Mouse (Mus musculus) urinary bladder, postnatal 10 days (tissue): ENCODE data around the gene Adgra3.

Source experiments
- DNase-seq: peaks from one replicate; pipeline ENCODE4 v3.0.0; 2022; ENCODE audit warnings: low spot score

Adgra3 gene

DNA sequence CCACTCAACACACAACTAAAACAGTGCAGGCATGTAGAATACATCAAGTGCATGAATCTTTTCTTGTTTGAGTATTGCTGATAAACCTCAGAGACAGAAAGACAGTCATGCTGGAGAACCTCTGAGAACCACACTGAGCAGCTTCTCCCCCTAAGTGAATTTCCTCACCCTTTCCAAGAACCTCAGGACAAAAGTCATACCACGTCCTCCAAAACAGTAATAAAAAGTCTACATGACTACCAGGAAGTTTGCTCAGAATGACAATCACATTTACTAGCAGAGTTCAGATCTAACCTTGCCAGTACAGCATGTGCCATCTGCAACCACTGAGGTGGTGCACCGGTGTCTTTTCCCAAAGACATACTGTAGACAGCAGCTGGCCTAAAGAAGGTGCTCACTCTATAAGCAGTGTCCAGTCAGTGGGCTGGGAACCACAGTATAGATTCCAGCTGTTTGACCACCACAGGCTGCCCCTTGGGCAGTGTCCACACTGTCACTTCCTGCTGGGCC, 27.0 kb downstream of the Adgra3 start:
- no peak for DNase-seq

DNA sequence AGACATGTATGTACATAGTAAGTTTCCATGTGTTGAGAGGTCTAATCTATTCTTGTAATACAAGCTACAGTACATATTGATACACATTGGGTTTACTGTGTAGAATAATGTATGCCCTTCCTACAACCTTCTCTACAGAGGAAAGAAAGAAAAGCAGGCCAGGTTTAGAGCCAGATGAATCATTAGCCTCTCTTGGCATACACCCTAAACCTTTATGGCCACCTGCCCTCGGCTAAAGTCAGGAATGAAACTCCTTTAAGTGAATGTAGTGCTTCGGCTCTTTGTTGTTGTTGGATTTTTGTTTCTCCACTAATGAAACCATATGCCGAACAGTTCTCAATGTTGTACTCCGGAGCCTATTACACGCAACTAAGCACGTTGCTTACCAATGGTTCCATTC, 27.5 kb downstream of the Adgra3 start:
- no peak for DNase-seq

DNA sequence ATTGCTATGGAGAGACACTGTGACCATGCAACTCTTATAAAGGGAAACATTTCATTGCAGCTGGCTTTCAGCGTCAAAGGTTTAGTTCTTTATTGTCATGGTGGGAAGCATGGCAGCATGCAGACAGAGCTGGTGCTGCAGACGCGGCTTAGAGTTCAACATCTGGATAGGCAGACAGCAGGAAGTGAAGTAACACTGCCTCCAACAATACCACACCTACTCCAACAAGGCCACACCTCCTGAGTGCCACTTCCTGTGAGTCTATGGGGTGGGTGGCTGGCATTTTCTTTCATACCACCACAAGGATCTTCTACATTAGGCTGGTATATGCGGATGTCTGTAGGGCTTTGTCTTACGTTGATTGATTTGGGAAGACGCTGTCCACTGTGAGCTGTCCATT, 29.1 kb downstream of the Adgra3 start:
- no peak for DNase-seq

DNA sequence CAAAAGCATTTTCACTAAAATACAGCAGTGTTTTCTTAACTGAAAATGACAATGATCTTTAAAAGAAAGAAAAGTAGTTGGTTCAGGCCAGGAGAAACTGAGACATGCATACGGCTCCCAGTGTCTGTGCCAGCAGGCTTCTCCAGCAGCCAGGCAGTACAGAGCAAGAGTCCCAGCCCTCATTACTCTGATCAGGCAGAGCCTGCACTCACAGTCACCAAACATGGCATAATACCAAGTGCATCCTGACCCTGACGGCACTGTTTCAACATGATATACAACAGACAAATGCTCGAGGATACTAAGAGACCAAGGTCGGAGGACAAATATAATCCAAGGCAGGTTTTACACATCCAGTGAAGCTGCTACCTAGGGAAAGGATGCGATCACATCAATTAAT, 31.2 kb downstream of the Adgra3 start:
- no peak for DNase-seq

DNA sequence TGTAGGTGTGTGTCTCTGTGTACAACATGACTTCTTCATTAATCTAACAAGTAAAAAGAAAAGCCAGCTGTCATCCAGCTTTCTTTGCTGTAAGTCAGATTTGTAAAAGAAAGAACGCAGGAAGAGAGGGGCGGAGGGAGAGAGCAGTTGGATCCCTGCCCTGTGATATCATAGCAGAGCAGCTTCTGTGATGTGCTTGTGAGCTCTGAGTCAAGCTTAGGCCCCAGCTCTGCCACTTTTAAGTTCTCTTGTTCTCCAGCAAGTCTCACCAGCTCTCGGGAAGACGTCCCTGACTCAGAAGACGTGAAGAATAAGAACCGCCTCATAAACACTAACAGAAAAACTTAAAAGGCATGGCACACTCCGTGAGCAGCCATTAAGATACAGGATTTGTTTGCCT, 31.8 kb downstream of the Adgra3 start:
- DNase-seq = no peak

DNA sequence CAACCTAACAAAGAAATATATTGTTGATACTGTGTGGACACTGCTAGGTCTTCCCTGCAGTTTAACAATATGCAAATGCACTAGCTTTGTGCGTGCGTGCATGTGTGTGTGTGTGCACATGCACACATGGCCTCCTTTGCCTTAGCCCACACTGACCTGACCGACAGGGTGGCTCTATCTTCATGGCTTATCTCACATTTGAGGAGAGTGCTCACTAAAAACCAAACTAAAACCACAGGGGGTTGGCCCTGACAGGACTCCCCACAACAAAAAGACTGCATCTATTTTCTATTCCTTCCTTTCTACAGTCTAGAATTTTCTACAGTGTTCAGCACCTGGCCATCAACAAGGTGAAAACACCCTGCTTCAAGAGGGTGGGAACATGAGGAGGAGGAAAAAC, 32.7 kb downstream of the Adgra3 start:
- no peak for DNase-seq

DNA sequence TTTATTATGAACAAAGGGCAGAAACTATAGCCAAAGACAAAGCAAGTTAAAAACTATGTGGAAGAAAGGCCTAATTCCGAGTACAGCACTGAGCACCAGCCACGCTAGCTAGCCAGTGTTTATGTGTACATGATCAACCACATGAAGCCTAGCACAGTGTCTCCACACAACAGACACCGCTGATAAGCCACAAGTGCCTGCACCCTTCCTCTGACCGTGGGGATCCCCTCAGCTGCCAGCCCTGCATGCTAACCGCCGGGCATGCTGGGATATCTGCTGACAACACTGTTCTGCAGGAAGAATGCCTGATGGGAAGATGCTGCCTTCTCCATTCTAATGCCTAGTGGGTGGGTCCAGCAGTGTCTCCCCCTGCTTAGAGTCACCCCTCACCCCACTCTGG, 34.7 kb downstream of the Adgra3 start:
- DNase-seq = no peak

DNA sequence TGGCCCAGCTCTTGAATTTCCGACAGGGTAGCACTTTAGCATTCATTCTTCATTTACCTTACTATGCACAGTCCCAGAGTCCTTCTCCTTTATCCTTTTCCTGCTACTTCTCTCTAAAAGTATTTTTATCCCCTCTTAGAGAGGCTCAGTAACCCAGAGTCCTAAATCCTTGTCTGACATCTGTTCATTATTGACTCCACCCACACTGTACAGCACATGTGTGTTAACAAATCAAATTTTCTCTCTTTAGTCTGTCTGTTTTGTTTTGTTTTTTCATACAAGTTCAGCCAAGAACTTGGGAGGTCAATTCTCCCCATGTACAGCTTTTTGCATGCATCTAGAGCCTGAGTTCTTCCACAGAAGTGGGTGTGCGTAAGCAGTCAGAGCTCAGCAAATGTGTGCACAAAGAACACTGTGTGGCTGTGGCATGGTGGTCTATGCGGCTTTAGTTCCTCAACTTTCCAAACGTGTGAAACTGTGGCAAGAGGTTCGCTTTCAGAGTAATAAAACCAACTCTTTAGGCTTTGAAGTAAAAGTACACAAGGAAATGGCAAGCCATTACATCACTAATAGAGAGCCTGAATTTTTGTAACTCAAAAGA, 42.7 kb downstream of the Adgra3 start:
- no peak for DNase-seq

DNA sequence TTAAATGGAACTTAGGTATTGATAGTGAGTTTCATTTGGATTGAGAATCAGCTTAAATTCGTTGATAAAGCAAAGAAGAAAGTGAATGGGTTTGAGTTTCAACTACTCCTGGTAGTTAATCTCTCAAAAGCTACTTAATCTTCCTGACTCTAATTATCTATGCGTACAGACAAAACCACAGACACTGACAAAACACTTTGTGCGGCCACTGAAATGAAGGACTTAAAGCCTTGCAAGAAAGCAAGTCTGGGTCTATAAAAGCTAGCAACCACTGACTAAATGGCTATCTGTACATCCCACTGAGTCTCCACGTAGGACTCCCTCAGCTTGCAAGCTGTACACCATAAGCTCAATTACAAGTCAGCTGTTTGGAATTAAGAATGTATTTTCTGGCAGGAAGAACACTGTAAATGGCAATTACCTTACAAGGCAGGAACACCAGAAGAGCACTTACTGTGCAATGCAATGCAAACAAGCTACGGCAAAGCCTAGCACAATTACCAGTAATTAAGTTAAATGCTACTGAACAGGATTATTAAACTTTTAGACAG, 43.6 kb downstream of the Adgra3 start:
- DNase-seq = no peak

DNA sequence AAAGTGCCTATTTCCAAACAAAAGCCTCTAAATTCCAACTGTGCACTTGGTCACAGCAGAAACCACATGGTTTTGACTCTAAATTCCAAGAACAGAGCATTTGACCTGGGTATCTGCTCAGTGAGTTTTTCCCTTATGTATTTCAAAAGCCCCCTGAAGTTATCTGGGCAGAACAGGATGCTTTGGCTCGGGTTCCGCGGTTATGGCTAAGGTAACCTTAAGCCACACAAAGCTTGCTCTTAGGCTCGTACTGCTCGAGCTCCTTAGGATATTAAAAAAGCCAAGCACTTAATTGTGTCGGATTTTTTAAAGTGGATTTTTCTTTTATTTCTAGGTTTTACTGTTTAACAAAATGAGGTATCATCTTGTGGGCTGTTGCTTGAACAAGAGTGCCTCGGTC, 44.1 kb downstream of the Adgra3 start:
- no peak for DNase-seq

DNA sequence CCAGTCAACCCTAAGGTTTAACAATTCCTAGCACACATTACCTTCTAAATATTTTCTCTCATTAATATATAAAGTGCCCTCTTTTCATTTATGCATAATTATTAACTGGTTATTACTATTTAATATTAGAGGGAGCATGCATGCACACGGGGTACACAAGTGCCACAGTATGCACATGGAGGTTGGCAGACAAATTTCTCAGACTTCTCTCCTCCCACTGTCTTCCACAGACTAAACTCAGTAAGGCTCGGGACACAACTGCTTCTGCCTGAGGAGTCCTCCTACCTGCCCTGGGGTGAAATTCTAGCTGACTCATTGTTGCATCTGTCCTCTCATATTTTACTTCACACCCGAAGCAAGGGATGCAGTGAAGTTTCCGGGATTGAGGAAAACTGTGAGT, 44.8 kb downstream of the Adgra3 start:
- DNase-seq = no peak

DNA sequence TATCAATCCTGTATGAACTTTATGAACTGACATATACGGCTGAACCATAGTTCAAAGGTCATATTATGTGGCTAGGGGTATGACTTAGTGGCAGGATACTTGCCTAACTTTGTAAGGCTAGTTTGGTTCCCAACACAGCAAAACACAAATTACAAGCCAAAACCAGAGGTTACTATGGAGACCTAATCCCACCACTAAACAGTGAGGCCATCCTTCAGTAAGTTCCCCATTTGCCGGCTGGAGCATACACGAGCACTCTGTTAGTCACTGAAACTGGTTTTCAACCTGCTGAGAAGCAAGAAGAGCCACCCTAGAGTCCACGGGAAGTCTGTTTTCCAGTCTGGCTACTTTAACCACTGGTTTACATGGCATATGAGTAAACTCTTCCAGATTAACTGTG, 50.0 kb downstream of the Adgra3 start:
- no peak for DNase-seq

DNA sequence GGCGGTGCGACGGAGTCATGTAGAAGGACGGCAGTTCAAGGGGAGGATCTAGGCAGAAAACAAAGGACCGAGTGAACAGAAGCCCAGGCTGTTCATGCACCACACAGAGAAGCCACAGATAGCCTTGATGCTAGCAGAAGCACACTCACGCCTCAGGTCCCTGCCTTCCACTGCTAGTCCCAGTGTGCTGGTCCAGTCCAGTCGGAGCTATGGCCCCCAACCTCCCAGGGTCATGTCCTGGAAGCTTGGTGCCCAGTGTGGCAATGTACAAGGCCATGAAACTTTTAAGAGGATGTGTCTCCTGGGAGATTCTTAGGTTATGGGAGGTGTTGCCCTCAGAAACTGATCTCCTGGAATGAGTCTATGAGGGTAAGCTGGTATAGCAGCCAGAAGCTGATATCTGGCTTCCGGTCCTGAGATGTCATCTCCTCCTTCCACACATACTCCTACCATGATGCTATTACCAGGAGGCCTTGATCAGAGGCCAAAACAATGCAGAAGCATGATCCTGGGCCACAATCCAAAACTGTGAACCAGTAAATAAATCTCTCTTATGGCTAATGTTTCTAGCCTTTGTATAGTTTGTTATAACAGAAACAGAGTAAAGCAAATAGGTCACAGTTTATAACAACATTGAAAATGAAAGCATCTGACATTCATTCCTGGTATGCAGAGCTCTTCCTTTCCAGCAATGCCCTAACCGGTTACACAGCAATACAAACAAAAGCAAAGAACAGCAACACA, 51.7 kb downstream of the Adgra3 start:
- DNase-seq = no peak

DNA sequence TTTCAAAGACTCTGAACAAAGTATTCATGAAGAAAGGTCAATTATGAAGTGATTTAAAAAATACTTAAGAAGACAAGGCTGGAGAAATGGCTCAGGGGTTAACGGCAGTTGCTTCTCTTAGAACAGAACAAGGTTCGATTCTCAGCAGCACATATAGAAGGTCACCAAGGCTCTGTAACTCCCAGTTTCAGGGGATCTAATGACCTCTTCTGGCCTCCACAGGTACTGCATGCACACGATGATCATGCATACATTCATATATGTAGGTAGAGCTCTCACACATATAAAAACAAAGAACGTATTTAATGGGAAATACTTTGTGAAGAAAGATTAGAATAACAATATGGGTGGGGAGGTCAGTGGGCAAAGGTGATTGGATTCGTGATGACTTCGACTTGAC, 56.5 kb downstream of the Adgra3 start:
- DNase-seq = no peak

DNA sequence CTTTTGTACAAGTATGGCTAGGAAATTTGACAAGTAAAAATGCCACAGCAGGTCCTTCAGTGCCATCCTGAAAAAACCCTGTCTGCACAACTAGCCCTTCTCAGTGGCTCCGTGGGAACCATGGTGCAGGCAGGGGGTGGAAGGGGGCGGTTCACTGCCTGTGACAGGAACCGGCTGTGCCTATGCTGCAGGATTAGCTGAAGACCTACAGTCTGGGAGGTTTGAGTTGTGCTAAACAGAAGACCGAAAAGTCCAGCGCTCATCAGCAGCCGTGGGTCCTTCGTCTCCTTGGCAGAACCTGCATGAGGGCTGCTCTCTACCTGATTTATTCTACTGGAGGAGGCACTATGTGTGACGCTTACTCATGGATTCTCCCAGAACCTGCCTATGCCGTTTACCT, 59.0 kb downstream of the Adgra3 start:
- DNase-seq = no peak

DNA sequence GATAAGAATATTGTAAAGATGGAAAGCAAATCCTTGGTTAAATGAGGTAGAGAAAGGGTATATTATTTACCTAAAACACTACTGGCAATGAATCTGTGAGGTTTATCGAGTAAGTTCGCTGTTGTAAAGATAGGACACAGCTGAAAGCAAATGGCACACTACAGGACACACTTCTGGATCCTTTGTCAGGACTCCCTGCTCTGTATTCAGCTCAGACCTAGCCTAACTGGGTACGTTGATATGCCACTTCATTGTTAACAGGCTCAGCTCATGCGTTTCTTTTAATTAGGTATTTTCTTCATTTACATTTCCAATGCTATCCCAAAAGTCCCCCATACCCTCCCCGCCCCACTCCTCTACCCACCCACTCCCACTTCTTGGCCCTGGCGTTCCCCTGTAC, 61.8 kb downstream of the Adgra3 start:
- no peak for DNase-seq

DNA sequence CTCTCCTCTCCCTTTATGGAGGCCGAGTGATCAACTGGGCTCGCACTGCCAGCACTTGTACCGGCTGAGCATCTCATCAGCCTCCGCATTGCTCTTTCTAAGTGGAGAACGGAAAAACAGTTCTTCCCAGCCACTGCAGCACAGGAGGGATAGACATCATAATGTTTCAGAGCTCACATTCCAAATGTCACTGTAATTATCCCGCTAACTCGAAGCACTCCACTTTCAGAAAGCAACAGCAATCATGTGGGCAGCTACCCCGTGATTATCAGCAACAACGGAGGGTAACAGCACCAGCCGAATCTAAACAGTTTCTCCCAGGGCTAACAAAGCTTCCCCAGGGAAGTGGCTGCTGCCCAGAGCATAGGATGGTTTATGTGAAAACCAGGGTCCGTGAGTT, 62.3 kb downstream of the Adgra3 start:
- DNase-seq = no peak

DNA sequence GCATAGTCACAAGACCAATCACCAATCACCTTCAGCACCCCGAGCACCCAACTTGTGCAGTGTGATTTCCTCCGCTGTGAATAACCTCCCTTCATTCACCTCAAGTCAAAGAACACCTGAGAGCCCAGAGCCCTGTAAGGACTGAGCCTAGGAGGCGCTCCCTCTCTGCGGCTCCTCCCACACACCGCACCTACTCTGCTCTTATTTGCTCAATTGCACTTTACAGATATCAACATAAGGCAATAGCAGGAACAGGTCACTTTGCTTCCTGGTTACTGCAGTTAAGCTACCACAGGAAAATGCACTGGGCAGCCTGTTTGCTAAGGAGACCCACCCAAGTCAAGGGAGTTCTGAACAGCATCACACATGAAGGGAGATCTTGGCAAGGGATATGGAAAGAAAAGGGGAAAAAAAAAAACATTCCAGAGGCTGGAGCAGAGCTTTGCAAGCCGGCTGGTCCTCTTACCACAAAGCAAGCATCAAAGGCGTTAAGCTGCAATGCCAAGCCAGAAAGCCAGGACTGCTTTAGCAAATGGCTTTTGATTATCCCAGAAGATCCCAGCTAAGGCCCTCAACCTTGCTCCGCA, 68.0 kb downstream of the Adgra3 start:
- DNase-seq = no peak

DNA sequence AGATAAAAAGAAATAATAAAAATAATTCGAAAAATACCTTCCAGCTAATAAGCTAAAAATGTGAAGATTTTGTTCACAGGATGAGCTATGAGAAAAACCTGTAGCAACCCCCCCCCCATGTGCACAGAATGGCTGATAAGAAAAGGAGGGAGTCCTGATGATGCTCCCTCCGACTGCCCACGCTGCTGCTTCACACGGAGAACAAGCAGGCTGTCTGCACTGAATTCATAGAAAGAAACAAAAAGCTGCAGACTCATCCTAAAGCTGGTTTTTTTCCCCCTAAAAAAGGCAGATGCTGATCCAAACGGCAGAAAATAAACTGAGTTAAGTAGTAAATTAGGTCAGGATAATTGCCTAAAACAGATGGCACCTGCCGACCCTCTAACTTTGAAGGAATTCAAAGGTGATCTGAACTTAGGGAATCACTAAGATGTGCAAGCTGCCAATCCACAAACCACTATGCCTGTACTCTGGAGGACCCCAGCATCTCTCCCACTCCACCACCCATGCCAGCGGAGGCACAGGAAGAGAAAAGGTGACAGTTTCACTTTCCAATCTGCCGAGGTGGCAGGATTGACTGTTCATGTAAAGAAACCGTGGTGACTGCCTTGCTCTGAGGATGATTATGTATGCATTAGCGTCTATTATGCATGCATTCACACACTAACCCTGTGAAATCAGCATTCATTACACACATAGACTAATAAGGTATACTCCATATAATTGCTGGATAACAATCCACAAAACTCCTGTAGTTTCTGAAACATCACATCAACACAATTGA, 70.6 kb downstream of the Adgra3 start:
- DNase-seq = no peak

DNA sequence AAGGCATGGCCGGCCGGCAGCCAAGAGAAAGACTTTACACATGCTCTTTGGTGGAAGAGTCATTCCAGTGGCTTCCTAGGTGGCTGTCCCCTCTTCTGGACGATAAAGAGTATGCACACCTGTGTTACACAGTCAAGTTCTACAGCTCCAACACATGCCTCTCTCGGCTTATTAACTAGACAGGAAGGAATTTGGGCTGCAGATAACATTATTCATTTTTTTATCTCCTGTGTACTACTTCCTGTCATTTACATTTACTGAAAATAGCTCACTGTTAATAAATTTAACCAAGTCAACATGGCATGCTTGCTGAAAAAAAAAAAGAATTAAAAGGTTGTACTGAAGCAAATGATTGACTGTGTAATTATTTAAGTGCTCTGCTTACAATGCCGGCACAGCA, 78.1 kb downstream of the Adgra3 start:
- DNase-seq = no peak

DNA sequence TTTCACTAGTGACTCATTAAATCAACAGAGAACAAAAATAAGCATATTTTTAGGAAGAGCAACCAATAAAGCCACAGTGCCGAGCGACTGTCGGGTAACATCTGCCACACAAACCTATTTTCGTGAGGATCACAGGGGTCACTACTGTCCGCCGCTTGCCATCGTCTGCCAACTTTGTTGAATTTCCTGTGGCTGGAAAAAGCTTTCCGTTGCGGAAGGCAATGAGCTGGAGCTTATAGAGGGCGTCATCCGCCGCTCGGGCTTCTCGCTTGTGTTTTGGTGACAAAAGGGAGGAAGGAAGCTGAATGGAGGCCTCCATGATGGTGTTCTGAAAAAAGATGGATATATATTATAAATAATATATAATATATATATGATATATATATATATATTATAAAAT, 79.6 kb downstream of the Adgra3 start:
- DNase-seq = no peak

DNA sequence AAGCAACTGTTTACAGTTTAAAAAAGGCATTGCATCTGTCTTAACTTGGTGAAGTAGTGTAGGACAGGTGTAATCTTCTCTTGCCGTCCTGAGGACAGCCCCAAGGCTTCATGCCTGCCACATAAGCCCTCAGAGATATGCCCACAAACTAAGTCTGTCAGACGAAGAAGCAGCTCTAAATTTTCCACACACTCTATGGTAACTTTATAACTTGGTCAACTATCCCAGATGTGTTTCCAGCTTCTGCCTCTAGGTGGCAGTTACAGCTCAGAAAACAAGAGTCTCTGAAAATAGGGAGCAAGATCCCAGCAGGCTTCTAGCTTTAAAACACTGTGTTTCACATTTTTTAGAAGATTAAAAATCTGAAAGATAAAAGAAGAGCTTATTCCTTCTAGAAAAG, 82.8 kb downstream of the Adgra3 start:
- no peak for DNase-seq

DNA sequence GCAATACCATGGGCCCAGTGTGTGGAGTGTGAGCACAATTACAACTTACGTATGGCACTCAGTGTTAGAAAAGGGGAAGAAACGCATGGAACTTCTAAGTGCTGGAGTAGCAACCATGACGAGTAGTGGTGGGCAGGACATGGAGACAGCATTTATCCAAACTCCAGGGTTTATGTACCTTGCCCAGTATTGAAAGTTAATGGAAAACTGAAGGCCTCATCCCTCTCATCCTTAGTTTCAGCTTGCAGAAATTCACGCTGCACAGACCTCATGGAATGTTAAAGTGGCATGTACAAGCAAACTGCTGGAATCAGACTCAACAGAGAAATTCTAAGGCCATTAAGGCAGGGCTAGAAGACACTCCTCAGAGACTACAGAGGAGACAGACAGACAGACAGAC, 84.6 kb downstream of the Adgra3 start:
- DNase-seq = no peak
